Mouse (Mus musculus) olfactory bulb, adult 2 months (tissue): Measurements from ENCODE around the gene Tmem238l. TPM values are rescaled to one million over a fixed set of nuclear protein-coding genes. Genes with fewer than 3 reads are reported as not detected.

ENCODE experiments used
- H3K27ac ChIP-seq: fragments of 200-500 bp; 2 replicates; pipeline ENCODE4 v1.5.1; 2012; ENCODE audit warnings: low read depth, low read length; ENCODE audit not compliant: insufficient read depth
- H3K4me1 ChIP-seq: fragments of 200-500 bp; 2 replicates; pipeline ENCODE4 v1.6.1; 2012; ENCODE audit warnings: low read length; ENCODE audit not compliant: control insufficient read depth, insufficient read depth
- H3K4me3 ChIP-seq: fragments of 200-500 bp; 2 replicates; pipeline ENCODE4 v1.5.1; 2012; ENCODE audit warnings: mild to moderate bottlenecking, low read depth, low read length, moderate library complexity; ENCODE audit not compliant: insufficient read depth
- CTCF ChIP-seq: fragments of 200-500 bp; IDR thresholded peaks from 2 replicates; pipeline ENCODE4 v1.5.1; 2012; ENCODE audit warnings: low read depth, mild to moderate bottlenecking, low read length, moderate library complexity; ENCODE audit not compliant: insufficient read depth
- POLR2A ChIP-seq: fragments of 200-500 bp; IDR thresholded peaks from 2 replicates; pipeline ENCODE4 v1.6.1; 2012; ENCODE audit warnings: mild to moderate bottlenecking, low read depth, low read length, moderate library complexity; ENCODE audit not compliant: insufficient read depth
- WGBS: fragments of 180-500 bp; shearing (Covaris S2); methylation state at CpG from one replicate; pipeline ENCODE4 v1.1.7; 2018; 5-methylcytosine and 5-hydroxymethylcytosine counted together
- polyA plus RNA-seq: library from polyadenylated mRNA; stranded (reverse); fragments of >200 nt; gene quantifications from 2 replicates; pipeline ENCODE4 v1.2.4, GENCODE M21; 2012; ENCODE audit warnings: low replicate concordance; ENCODE audit not compliant: missing spikeins, insufficient read depth, insufficient read length

Gene Tmem238l
- polyA plus RNA-seq, 1 experiment, result not detected

GRCm38 (mm10) chr11:67008528-67008927 lies 52.1 kb downstream of the Tmem238l start:
- 93% methylated on average over 4 of the region's 4 CpGs for WGBS
- Histone ChIP-seq H3K4me3 (no peak overlapping the region), H3K27ac (no peak overlapping the region), H3K4me1 (no peaks in the 10 kb centered on the region; the same call in 1 of the 2 replicates)
- TF ChIP-seq CTCF, result no peak
- TF ChIP-seq POLR2A, result no peak

- WGBS, result 21% methylated on average over 8 of the region's 8 CpGs
These were observed 54.0 kb downstream of the Tmem238l start for GRCm38 (mm10) chr11:67010430-67010829.

GRCm38 (mm10) chr11:67011635-67012034 lies 55.2 kb downstream of the Tmem238l start:
- no peak overlapping the region for H3K4me3 ChIP-seq
- WGBS, result 86% methylated on average over 4 of the region's 4 CpGs
- H3K4me1 ChIP-seq, result no peaks in the 10 kb centered on the region; the same call in 1 of the 2 replicates
- TF ChIP-seq POLR2A (no peak), CTCF (no peak)
- H3K27ac ChIP-seq, result no peak overlapping the region

More at GRCm38 (mm10) chr11:67010430-67010829, 54.0 kb downstream of the Tmem238l start:
- H3K27ac ChIP-seq, result no peak overlapping the region
- no peak overlapping the region for H3K4me3 ChIP-seq
- H3K4me1 ChIP-seq, result no peaks in the 10 kb centered on the region; the same call in 1 of the 2 replicates
- no peak for TF ChIP-seq CTCF
- no peak for TF ChIP-seq POLR2A

Other genes starting within 250 kb of the Tmem238l start
- gene Pirt, start 44.7 kb upstream of the Tmem238l start, polyA plus RNA-seq, result not detected in 2 replicates
- gene Tmem220, start 68.5 kb downstream of the Tmem238l start, polyA plus RNA-seq, result not detected in 2 replicates
- not detected in 2 replicates for gene Adprm, start 96.0 kb downstream of the Tmem238l start, polyA plus RNA-seq
- gene Sco1, start 96.0 kb downstream of the Tmem238l start, polyA plus RNA-seq, result not detected in 2 replicates
- not detected in 2 replicates for gene Myh3, start 121.7 kb downstream of the Tmem238l start, polyA plus RNA-seq
- gene Myh2, start 214.4 kb downstream of the Tmem238l start, polyA plus RNA-seq, result not detected in 2 replicates
- not detected in 2 replicates for gene Myh1, start 243.4 kb downstream of the Tmem238l start, polyA plus RNA-seq